Mouse (Mus musculus) granulocyte monocyte progenitor cell, adult 5-6 weeks (primary cell): ENCODE data around the gene Auts2. TPM values are rescaled to one million over a fixed set of nuclear protein-coding genes. Genes with fewer than 3 reads are reported as not detected.

Source experiments
- ATAC-seq: replicated peaks from 2 replicates; pipeline ENCODE4 v1.8.0; 2016; ENCODE audit warnings: mild to moderate bottlenecking, moderate TSS enrichment, inconsistent platforms; ENCODE audit not compliant: poor library complexity, severe bottlenecking
- total RNA-seq, 2 experiments: library from RNA; stranded (forward) in 1 of 2; stranded (reverse) in 1 of 2; fragments of 200-712, 200-1000 nt in 1 of 2; fragments of >200 nt in 1 of 2; fragmentation: Nextera tagmentation in 1 of 2; gene quantifications; 2 replicates each; pipeline ENCODE4 v1.2.3; 2014 to 2017

Gene Auts2
- total RNA-seq, 2 experiments from 2014 or later: 0.62 to 109 TPM

DNA sequence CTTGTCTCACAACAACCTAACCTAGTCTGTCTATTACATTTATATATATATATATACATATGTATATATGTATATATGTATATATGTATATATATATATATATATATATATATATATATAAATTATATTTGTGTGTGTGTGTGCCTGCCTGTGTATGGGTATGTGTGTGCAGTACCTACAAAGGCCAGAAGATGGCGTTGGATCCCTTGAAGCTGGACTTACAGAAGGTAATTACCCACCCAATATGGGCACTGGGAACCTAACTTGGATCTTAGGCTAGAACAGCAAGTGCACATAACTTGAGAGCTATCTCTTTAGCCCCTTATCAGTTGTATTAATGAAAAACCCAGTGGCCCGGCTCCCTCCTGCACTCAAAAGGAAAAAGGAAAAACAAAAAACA, 1083.6 kb downstream of the Auts2 start:
- no peak for ATAC-seq

DNA sequence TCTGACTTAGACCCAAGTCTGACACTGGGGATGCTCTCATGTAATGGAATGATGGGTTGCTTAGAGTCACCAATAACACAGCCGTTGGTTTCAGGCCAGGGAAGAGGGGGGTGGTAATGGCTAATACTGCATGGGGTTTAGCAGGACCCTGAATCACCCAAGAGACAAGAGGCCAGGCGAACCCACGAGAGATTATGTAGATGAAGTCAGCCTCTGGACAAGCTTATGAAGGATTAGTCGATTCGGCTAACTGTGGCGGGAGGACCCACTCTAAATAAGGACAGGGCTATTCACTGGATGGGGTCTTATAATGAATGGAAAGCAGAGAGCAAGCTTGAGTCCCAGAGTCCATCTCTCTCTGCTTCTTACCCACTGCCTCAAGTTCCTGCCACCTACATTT, 1084.4 kb downstream of the Auts2 start:
- ATAC-seq: no peak

DNA sequence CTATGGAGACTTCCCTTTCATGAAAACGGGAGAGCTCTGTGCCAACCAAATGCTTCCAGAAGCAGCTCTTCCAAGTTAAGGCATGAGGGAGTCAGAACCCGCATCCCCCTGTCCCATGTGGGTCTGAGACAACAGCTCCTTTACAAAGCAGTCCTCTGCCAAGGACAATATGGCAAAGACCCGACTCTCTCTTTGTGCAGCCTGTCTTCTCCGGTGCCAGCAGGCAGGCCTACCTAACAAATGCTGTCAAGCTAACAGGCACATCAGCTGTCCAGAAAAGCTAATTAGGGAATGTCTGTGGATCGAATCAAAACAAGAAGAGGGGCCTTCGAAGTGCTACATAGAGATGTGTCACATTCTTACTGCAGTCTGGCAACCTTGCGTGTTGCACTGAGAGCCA, 1085.1 kb downstream of the Auts2 start:
- no peak for ATAC-seq

DNA sequence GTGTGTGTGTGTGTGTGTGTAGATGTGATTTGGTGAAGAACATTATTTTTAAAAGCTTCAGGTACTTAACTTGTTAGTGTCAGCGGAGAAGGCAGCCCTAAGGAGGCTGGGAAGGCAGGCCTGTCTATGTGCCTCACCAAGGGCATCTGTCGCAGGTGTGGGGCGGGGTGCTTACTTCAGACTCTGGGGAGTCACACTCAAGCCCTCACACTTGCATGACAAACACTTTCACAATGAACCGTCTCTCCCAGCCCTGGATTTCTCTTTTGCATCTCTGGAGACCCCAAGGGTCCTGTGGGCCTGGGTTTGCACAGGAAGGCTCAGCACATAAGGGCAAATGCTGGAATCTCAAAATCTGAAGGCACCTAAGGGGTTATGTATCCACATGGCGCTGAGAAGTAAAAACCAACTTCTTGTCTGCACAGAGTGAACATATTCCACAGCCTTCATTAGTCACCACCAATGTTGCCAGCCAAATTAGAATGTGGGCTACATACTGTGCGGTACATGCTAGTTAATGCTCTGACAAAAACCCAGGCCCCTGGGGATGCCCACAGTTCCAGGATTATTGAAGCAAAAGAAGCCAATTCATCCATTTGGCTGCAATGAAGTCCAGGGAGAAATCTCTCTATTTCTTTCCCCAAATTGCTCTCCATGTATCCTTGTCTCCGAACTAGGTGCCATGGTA, 1093.8 kb downstream of the Auts2 start:
- no peak for ATAC-seq

DNA sequence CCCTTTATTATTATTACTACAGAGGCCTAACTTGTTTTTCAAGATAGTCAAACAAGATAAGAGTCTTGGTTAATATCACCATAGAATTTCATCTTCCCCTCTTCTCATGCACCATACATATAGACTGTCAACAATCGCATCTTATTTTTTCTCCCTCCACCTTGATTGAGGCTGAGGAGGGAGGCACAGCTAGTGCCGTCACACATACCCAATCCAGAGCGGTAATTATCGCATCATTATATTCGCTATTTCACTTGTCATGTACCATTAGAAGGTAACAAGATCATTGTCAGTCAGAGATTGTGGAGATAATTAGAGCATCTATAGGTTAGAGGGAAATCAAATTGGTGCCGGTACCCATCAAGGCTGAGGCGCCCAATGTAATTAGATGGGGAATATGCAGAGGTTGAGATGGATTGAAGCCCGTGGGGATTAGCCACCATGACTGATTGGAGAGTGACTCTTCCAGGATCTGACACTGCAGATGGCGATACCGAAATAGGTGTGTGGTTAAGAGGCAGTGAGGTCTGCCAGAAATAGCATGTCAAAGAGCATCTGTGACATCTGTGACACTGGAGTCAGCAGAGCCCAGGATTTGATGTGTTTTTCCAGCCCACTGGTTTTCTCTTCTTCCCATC, 1107.8 kb downstream of the Auts2 start:
- no peak for ATAC-seq

DNA sequence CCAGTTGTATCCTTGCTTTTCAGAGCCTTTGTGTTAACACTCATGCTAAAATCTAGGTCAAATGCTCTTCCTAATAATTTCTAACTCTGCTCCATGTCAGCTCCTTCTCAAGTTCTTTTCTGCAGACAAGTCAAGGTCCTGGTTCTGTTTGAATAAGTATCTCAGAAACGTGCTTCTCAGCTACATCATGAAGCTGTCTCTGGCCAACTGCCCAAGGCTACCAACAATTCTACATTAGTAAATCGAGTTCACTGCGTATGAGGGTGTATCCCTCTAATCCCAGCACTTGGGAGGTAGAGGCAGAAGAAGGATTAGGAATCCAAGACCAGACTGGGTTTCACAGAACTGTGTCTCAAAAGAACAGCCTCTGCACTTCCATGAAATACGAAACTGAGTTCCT, 1109.9 kb downstream of the Auts2 start:
- no peak for ATAC-seq

DNA sequence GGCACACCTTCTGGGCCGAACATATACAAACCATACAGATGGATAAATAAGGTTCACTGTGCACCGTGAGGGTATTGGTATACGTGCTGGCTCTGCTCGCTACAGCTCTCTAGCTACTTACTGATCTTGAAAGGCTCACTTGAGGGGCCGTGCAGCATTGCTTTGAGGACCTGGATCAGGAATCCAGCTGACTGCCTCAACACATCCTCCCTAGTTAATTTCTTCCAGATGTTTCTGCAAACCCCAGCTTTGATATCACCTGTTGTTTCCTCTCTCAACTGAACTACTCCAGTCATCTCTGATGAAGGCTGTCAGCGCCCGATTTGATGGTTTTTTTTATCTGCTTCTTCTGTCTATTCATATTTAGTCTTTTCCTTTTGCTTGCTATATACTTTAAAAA, 1111.2 kb downstream of the Auts2 start:
- no peak for ATAC-seq

DNA sequence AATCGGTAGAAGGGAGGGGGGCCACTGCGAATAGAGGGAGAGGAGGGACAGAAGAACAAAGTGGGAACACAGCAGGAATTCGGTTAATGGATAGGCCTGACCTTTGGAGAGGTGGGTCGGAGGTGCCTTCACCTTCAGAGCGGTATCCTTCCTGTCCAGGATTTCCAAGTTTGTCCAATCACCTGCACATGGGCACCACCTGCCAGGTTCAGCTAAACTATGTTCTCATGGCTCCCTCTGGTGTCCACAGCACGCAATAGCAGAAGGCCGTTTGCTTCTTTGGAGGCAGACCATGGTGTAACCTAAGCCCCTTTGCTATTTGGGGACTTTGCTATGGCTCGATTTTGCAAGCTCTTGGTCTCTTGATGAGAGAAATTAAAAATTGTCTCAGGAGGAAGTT, 1113.0 kb downstream of the Auts2 start:
- peak; percentile 66 for ATAC-seq

DNA sequence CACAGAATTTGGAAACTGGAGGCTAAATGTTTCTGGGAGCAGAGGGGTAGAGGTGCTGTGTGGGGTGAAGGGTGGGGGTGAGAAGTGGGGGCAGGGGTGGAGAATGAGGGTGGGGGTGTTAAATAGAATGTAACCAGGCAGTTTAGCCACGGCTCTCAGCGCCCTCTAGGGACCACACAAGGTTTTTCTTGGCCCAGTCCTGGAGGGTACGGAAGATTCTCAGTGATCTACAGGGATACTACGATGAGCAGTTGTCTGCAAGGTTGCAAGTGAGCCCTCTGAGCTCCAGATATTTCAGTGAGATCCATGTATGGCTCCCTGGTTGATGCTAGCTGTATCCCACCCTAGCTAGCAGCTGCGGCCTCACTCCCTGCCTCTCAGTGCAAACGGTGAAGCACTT, 1113.6 kb downstream of the Auts2 start:
- no peak for ATAC-seq

DNA sequence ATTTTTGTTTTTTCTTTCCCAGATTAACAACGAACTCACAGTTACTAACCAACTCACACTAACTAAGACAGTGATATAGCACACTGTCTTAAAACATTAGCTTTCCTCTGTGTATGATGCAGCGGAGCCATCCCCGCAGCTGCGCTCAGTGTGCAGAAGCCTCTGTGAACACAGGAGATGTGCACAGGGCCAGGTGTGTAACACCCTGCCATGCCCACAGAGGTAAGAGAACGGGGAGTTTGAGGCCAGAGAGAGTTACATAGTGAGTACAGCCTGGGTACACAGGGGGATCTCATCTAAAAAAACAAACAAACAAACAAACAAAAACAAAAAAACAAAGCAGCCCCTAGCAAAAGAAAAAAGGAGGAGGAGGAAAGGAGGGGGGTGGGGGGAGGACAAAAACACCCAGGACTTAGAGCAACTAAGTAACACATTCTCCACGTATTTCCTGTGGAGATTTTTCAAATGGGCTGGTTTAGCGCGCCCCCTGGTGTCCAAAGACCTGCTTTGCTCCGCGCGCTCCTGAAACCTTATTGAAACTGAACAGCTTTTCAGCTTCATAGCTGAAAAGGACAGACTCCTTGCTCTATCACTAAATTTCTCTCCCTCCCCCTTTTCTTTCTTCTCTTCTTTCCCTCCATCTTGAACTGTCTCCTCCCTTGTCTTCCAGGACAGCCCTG, 1115.3 kb downstream of the Auts2 start:
- ATAC-seq: peak; percentile 56; the same call in 1 of the 2 replicates

DNA sequence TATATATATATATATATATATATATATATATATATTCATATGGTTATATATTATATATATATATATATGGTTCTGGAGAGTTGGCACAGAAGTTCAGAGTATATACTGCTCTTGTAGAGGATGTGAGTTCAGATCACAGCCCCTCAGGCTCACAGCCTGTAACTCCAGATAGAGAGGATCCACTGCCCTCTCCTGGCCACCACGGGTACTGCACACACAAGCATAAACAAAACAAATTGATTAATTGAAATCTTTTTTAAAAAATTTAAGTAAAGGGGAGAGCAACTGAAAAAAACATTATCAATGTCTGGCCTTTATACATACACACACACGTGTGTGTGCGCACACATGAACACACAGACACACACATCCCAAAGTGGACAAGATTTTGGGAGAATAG, 1120.4 kb downstream of the Auts2 start:
- no peak for ATAC-seq

DNA sequence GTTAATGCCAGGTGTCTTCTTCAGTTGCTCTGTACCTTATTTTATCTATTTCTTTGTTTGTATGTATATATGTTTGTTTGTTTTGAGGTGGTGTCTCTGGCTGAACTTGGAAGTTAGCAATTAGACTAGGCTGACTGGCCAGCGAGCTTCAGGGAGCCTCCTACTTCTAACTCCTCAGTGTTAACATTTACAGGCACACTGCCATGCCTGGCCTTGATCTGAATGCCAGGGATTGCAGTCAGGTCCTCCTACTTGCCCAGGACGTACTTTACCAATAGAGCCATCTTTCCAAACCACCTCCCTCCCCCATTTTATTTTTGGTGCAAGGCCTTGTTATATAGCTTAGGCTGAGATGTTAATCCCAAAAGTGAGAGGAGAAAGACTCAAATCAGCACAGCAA, 1122.7 kb downstream of the Auts2 start:
- ATAC-seq: no peak

DNA sequence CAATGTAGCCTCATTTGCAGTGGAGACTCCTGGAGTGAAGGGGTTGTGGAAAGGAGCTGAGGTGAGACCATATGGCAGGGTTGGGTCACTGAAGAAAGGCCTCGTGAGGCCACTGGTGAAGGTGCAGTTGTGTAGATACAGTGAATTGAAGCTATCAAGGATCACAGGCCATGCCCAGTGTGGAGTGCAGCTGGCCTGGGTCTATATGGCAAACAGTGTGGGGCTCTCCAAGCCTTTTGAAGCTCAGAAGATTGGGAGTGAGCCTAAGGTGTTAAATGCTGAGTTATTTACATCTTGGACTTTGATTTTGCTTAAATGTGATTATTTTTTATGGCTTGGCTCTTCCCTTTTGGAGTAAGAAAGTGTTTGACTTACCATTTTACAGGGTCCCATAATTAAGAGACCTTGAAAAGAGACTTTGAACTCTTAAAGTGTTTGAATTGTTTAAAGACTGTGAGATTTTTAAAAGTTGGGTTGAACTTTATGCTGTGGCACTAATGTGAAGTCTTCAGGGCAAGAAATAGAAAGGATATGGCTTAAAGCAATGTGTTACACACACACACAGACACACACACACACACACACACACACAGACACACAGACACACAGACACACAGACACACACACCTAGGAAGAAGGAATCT, 1127.1 kb downstream of the Auts2 start:
- ATAC-seq: no peak

DNA sequence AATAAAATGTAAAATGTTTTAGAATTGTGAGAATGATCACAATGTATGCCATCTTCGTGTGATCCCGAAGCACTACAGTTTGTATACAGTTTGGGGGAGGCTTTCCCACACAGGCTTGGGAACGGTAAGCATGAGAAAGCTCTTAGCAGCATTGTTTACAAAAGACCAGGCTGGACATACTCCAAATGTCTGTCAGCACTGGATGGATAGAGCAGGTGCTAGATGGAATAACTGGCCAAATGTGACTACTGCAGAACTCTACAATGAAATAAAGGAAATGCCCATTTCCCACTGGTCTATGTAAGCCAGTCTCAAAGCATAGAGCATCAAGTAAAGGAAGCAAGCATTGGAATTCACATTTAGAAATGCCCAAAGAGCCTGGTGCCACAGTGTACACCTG, 1144.9 kb downstream of the Auts2 start:
- no peak for ATAC-seq

DNA sequence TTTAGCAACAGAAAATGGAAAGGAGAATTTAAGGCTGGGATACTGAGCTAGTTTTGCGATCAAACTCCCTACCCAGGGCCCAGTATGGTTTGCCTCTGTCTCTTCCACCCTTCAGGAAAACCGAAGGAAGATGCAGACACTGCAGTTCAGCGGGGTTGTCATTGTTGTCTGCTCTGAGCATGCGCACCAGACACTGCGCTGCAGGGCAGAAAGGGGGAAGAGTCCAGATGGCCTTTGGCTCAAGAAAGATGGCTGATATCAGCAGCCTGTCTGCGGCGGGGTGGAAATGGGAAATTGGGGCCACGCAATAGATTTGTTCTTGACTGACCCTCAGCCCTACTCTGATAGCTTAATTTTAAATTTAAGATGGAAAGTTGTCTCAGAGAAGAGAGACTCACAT, 1147.4 kb downstream of the Auts2 start:
- ATAC-seq: no peak
